Mouse (Mus musculus): ENCODE measurements around the gene Hes3. TPM values are rescaled to one million over a fixed set of nuclear protein-coding genes. Genes with fewer than 3 reads are reported as not detected.

Hes3 gene
- polyA plus RNA-seq, 1 experiment from 2014 or later, result 0.41 TPM

GRCm38 (mm10) chr4:152313211-152313632 lies 21.8 kb upstream of the Hes3 start:
- Histone ChIP-seq H3K9me3 (replicated peaks; ENCODE audit: control insufficient read depth, low read length, poor library complexity, severe bottlenecking) (no peaks in the 10 kb centered on the region), H3K4me1 (ENCODE audit: control insufficient read depth, insufficient read depth, low read length) (peaks cover 20% of the 10 kb centered on the region), H3K4me2 (ENCODE audit: low read length) (peak overlapping the region; percentile 79), H3K27ac (ENCODE audit: low read length) (no peak overlapping the region), H3K4me3 (ENCODE audit: low read depth, low read length) (peak overlapping the region; percentile 48), H3K9ac (ENCODE audit: low read depth, low read length) (peak overlapping the region; percentile 69), H3K36me3 (ENCODE audit: control insufficient read depth, insufficient read depth, low read length) (no peaks in the 10 kb centered on the region), H3K27me3 (ENCODE audit: control insufficient read depth, insufficient read depth, low read depth, low read length) (peaks cover 72% of the 10 kb centered on the region)
- ATAC-seq, result peak; percentile 71
- WGBS, result 1% methylated on average over 29 of the region's 29 CpGs

DNA sequence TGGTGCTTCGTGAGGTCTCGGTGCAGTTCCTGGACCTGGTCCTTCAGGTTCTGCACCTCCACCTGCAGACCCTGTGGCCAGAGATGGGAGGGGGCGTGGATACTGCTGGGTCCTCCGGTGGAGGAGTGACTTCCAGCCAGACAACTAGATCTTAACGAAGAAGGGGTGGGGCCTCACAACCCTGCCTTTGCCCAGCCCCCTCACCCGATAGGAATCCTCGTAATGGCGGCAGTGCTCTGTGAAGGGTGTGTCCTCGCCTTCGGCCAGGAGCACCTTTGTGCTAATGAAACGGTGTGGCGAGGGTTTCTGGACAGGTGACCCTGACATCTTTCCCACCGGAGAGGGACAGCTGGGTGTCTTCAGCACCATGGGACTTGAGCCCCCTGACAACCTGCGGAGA lies 20.7 kb upstream of the Hes3 start:
- peaks cover 61% of the 10 kb centered on the region for H3K27me3 ChIP-seq (ENCODE audit: control insufficient read depth, insufficient read depth, low read depth, low read length)
- no peaks in the 10 kb centered on the region for H3K36me3 ChIP-seq (ENCODE audit: control insufficient read depth, insufficient read depth, low read length)
- H3K27ac ChIP-seq (ENCODE audit: low read length), result no peak overlapping the region
- H3K9me3 ChIP-seq (replicated peaks; ENCODE audit: control insufficient read depth, low read length, poor library complexity, severe bottlenecking), result no peaks in the 10 kb centered on the region
- peak overlapping the region; percentile 79 for H3K4me2 ChIP-seq (ENCODE audit: low read length)
- ATAC-seq, result no peak
- H3K4me1 ChIP-seq (ENCODE audit: control insufficient read depth, insufficient read depth, low read length), result peaks cover 20% of the 10 kb centered on the region
- 6% methylated on average over 14 of the region's 14 CpGs for WGBS
- 0 out of 2 replicates have a peak overlapping the region, but pooled peaks have one; percentile 11 for H3K9ac ChIP-seq (ENCODE audit: low read depth, low read length)
- H3K4me3 ChIP-seq (ENCODE audit: low read depth, low read length), result peak overlapping the region; percentile 48

- no peak for ATAC-seq
- Histone ChIP-seq H3K27me3 (ENCODE audit: control insufficient read depth, insufficient read depth, low read depth, low read length) (peaks cover 23% of the 10 kb centered on the region), H3K9me3 (replicated peaks; ENCODE audit: control insufficient read depth, low read length, poor library complexity, severe bottlenecking) (no peaks in the 10 kb centered on the region), H3K27ac (ENCODE audit: low read length) (no peak overlapping the region), H3K4me2 (ENCODE audit: low read length) (no peak overlapping the region), H3K4me1 (ENCODE audit: control insufficient read depth, insufficient read depth, low read length) (peaks cover 4% of the 10 kb centered on the region; the same call in 1 of the 2 replicates), H3K36me3 (ENCODE audit: control insufficient read depth, insufficient read depth, low read length) (peaks cover 5% of the 10 kb centered on the region; the same call in 1 of the 2 replicates), H3K9ac (ENCODE audit: low read depth, low read length) (no peak overlapping the region), H3K4me3 (ENCODE audit: low read depth, low read length) (no peak overlapping the region)
- WGBS, result 73% methylated on average over 9 of the region's 9 CpGs
Measured at GRCm38 (mm10) chr4:152307542-152307941, 16.1 kb upstream of the Hes3 start.

DNA sequence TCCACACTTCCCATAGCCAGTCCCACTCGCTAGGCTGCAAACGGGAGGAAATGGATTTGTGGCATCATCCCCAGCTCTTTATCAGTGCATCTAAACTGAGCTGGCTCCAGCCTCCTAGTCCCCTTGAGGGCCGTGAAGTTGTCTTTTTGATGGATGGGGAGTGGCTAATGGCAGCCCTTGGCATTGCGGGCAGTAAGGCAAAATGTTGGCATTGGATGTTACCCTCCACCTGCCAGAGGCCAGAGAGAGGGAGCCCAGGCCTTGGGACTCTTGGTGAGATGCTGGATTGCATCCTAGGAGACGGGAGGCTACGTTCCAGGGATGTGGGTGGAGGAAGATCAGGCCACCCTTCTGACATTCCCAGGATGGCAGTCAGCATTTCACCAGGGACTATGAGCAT lies 14.5 kb upstream of the Hes3 start:
- 83% methylated on average over 6 of the region's 6 CpGs for WGBS

DNA sequence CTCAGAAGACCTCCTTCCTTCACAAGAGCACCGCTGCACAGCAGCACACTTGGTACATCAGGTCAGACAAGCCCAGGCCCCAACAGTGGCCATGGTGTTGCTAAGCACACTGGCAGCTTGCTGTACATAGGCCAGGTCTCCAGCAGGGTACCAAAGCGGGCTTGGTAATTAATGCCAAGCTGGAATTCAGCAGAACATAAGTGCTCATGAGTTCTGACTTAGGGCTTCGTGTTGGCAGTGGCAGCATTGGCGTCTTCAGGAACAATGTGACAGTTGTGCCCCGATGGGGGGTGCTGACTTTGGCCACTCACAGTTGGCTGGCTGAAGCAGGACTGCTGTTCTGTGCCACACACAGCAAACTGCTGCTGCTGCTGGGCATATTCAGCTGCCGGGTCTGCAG lies 13.2 kb upstream of the Hes3 start:
- 84% methylated on average over 6 of the region's 6 CpGs for WGBS
- 0 out of 2 replicates have a peak, but pooled peaks cover 2% of the 10 kb centered on the region for H3K27me3 ChIP-seq (ENCODE audit: control insufficient read depth, insufficient read depth, low read depth, low read length)
- ATAC-seq, result no peak
- H3K27ac ChIP-seq (ENCODE audit: low read length), result no peak overlapping the region
- no peak overlapping the region for H3K4me2 ChIP-seq (ENCODE audit: low read length)
- no peak overlapping the region for H3K9ac ChIP-seq (ENCODE audit: low read depth, low read length)
- peaks cover 17% of the 10 kb centered on the region; the same call in 1 of the 2 replicates for H3K36me3 ChIP-seq (ENCODE audit: control insufficient read depth, insufficient read depth, low read length)
- no peak overlapping the region for H3K4me3 ChIP-seq (ENCODE audit: low read depth, low read length)
- no peaks in the 10 kb centered on the region for H3K9me3 ChIP-seq (replicated peaks; ENCODE audit: control insufficient read depth, low read length, poor library complexity, severe bottlenecking)
- H3K4me1 ChIP-seq (ENCODE audit: control insufficient read depth, insufficient read depth, low read length), result no peaks in the 10 kb centered on the region

More for the DNA sequence above, 14.5 kb upstream of the Hes3 start:
- Histone ChIP-seq H3K27ac (ENCODE audit: low read length) (no peak overlapping the region), H3K4me2 (ENCODE audit: low read length) (no peak overlapping the region), H3K9me3 (replicated peaks; ENCODE audit: control insufficient read depth, low read length, poor library complexity, severe bottlenecking) (no peaks in the 10 kb centered on the region), H3K4me1 (ENCODE audit: control insufficient read depth, insufficient read depth, low read length) (no peaks in the 10 kb centered on the region), H3K4me3 (ENCODE audit: low read depth, low read length) (no peak overlapping the region), H3K27me3 (ENCODE audit: control insufficient read depth, insufficient read depth, low read depth, low read length) (peaks cover 8% of the 10 kb centered on the region), H3K36me3 (ENCODE audit: control insufficient read depth, insufficient read depth, low read length) (peaks cover 15% of the 10 kb centered on the region; the same call in 1 of the 2 replicates), H3K9ac (ENCODE audit: low read depth, low read length) (no peak overlapping the region)
- ATAC-seq, result no peak

- Histone ChIP-seq H3K4me2 (ENCODE audit: low read length) (no peak overlapping the region), H3K27me3 (ENCODE audit: control insufficient read depth, insufficient read depth, low read depth, low read length) (no peaks in the 10 kb centered on the region), H3K27ac (ENCODE audit: low read length) (no peak overlapping the region), H3K9ac (ENCODE audit: low read depth, low read length) (no peak overlapping the region), H3K4me1 (ENCODE audit: control insufficient read depth, insufficient read depth, low read length) (peaks cover 9% of the 10 kb centered on the region), H3K9me3 (replicated peaks; ENCODE audit: control insufficient read depth, low read length, poor library complexity, severe bottlenecking) (no peaks in the 10 kb centered on the region), H3K4me3 (ENCODE audit: low read depth, low read length) (no peak overlapping the region), H3K36me3 (ENCODE audit: control insufficient read depth, insufficient read depth, low read length) (peaks cover 17% of the 10 kb centered on the region; the same call in 1 of the 2 replicates)
- WGBS, result 93% methylated on average over 10 of the region's 10 CpGs
- no peak for ATAC-seq
Measured at GRCm38 (mm10) chr4:152303172-152303571, 11.7 kb upstream of the Hes3 start.

DNA sequence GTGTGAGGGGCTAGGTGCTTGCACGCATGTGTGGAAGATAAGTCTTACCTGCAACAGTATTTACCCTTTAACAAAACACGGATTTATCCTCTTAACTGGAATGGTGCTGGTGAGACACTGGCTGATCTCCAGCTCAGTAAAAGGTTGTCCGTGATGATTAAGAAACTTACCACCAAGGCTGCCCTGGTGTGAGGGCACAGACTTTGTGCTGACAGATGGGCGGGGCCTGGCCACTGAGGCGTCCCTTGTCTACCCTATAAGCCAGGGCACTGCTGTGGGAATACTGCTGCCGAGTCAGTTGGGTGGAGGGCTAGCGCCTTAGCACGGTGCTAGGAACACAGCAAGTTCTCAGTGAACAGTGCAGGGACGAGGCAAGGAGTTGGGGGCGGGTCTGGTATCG lies 10.6 kb upstream of the Hes3 start:
- Histone ChIP-seq H3K9ac (ENCODE audit: low read depth, low read length) (no peak overlapping the region), H3K36me3 (ENCODE audit: control insufficient read depth, insufficient read depth, low read length) (peaks cover 17% of the 10 kb centered on the region; the same call in 1 of the 2 replicates), H3K9me3 (replicated peaks; ENCODE audit: control insufficient read depth, low read length, poor library complexity, severe bottlenecking) (no peaks in the 10 kb centered on the region), H3K4me3 (ENCODE audit: low read depth, low read length) (no peak overlapping the region), H3K27me3 (ENCODE audit: control insufficient read depth, insufficient read depth, low read depth, low read length) (no peaks in the 10 kb centered on the region), H3K4me2 (ENCODE audit: low read length) (no peak overlapping the region), H3K27ac (ENCODE audit: low read length) (no peak overlapping the region), H3K4me1 (ENCODE audit: control insufficient read depth, insufficient read depth, low read length) (peaks cover 13% of the 10 kb centered on the region)
- WGBS, result 65% methylated on average over 11 of the region's 11 CpGs
- ATAC-seq, result no peak

DNA sequence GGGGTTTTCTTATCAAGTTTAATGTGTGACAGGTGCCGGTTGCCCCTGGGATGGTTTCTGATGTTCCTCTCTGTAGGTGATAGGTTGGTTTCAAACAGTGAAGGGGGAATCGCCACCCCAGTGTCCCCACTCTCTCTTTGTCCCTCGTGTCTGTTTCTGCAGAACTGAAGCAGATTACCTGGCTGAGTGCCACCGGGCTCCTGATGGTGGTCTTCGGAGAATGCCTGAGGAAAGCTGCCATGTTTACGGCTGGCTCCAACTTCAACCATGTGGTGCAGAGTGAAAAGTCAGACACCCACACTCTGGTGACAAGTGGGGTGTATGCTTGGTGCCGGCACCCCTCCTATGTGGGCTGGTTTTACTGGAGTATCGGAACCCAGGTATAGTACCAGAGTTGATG lies 8.9 kb upstream of the Hes3 start:
- H3K36me3 ChIP-seq (ENCODE audit: control insufficient read depth, insufficient read depth, low read length), result peaks cover 17% of the 10 kb centered on the region; the same call in 1 of the 2 replicates
- whole genome bisulfite sequencing, result 92% methylated on average over 8 of the region's 8 CpGs
- no peak for ATAC-seq

GRCm38 (mm10) chr4:152298836-152299235 lies 7.4 kb upstream of the Hes3 start:
- peaks cover 18% of the 10 kb centered on the region for H3K27me3 ChIP-seq (ENCODE audit: control insufficient read depth, insufficient read depth, low read depth, low read length)
- ATAC-seq, result no peak
- H3K9ac ChIP-seq (ENCODE audit: low read depth, low read length), result no peak overlapping the region

More for the DNA sequence above, 8.9 kb upstream of the Hes3 start:
- Histone ChIP-seq H3K9ac (ENCODE audit: low read depth, low read length) (no peak overlapping the region), H3K4me1 (ENCODE audit: control insufficient read depth, insufficient read depth, low read length) (peaks cover 15% of the 10 kb centered on the region), H3K9me3 (replicated peaks; ENCODE audit: control insufficient read depth, low read length, poor library complexity, severe bottlenecking) (no peaks in the 10 kb centered on the region), H3K27ac (ENCODE audit: low read length) (no peak overlapping the region), H3K27me3 (ENCODE audit: control insufficient read depth, insufficient read depth, low read depth, low read length) (peaks cover 6% of the 10 kb centered on the region), H3K4me2 (ENCODE audit: low read length) (no peak overlapping the region), H3K4me3 (ENCODE audit: low read depth, low read length) (no peak overlapping the region)

More at GRCm38 (mm10) chr4:152298836-152299235, 7.4 kb upstream of the Hes3 start:
- Histone ChIP-seq H3K4me2 (ENCODE audit: low read length) (peak overlapping the region; percentile 96; the same call in 1 of the 2 replicates), H3K4me3 (ENCODE audit: low read depth, low read length) (no peak overlapping the region), H3K27ac (ENCODE audit: low read length) (no peak overlapping the region), H3K36me3 (ENCODE audit: control insufficient read depth, insufficient read depth, low read length) (peaks cover 15% of the 10 kb centered on the region; the same call in 1 of the 2 replicates), H3K4me1 (ENCODE audit: control insufficient read depth, insufficient read depth, low read length) (peaks cover 15% of the 10 kb centered on the region), H3K9me3 (replicated peaks; ENCODE audit: control insufficient read depth, low read length, poor library complexity, severe bottlenecking) (no peaks in the 10 kb centered on the region)
- 79% methylated on average over 14 of the region's 14 CpGs for WGBS
